Mouse (Mus musculus): ENCODE data around the gene Pdia5. TPM values are rescaled to one million over a fixed set of nuclear protein-coding genes. Genes with fewer than 3 reads are reported as not detected.

Pdia5 gene
- total RNA-seq, 2 experiments from 2014 or later: 1.7 to 1.9 TPM

DNA sequence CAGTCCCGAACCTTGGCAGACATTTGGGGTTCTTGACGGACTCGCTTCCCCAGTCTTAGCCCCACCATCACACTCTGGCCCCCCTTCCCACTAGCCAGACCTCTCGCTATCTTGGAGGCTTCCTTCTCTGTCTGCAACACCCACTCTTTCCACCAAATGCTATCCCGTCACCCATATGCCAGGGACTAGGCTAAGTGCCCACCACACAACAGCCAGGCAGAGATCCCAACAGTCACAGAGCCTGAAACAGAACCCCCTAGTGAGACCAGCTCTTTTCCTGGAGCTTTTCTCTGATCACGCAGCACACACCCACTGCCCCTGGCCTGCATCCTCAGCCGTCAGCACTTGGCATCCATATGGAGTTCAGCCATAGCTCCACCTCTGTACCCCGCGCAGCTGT lies 5.0 kb downstream of the Pdia5 start:
- DNase-seq: no peak
- intact Hi-C loops (cut with DNase I): no loop called here

DNA sequence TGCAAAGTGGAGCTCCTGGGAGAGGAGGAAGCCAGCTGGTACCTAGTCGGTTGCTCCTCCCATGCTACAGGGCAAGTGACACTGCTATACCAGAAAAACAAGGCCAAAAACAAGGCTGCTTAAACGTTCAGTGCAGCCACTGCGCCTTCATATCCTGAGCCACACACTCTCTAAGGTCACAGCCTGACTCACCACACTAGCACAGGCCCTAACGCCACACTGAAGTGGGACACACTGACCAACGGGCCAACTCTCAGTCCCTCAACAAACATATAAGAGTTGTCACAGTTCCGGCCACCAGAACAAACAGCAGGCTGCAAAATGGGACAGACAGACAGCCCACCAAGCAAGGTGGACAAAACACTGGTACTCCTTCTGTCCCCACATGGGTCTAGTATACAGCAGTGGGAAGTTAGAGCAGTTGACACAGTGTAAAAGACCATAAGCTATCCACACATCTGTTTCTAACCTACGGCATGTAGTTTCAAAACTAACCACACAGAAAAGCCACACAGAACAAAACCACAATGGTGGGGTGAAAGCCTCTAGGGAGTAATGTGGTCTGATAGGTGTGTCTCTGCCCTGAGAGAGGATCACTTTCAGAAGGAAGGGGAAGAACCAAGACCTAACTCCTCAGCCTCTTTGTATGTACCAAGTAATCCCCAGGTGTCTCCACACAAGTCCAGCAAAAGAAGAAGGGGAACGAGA lies 6.0 kb downstream of the Pdia5 start:
- DNase-seq: no peak
- intact Hi-C loops (cut with DNase I): no loop called here

DNA sequence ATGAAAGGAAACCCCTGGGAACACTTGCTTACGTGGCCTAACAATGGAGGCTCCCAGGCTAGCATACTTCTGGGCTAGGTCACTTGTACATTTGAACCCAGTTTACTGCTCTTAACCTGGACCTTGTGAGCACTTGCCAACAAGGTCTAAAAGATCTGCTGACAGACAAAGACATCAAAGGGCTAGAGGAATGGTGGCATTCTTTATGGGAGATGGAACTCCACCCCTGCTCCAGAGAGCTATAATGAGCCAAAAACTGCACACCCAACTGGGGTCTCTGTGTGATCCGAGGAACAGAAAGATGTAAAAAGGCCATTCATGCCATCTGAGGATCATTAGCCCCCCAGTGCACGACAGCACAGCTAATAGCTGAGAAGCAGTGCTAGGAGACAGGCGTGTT lies 6.6 kb downstream of the Pdia5 start:
- intact Hi-C loops (cut with DNase I): no loop called here
- DNase-seq: no peak

DNA sequence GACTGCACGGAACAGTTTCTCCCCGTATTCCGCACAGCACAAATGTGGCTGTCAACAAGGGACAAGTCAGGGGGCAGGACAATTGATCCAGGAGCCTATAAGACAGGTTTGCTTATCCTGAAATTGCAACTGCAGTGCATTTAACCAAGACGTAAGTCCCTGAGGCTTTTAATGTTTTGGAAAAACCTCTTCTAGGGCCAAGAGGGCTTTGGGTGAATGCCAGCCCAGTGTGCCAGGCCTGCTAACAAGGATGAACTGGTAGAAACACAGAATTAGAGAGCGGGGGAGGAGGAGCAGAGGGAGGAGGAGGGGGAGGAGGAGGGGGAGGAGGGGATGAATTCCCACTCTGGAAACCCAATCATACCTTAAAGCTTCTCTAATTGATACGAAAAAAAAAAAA lies 11.4 kb downstream of the Pdia5 start:
- intact Hi-C loops (cut with DNase I): no loop called here

DNA sequence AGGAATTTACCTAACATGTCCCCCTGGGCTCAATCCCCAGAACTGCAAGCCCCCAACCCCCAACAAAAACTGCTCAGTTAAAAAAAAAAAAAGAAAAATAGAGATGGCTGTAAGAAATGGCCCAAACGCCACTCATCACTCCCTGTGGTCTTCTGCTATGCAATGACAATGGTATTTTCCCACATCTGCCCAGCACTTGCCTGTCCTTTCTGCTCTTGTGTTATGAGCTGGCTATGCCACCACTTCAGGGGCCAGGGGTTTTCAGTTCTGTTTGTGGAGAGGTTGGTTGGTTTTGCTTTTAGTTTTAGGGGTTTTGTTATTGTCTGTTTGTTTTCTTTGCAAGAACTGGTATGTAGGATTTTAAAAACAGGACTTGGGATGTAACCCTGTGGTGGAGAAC lies 13.4 kb downstream of the Pdia5 start:
- intact Hi-C loops (cut with DNase I): no loop called here
- DNase-seq: no peak

More for the DNA sequence above, 11.4 kb downstream of the Pdia5 start:
- no peak for DNase-seq

DNA sequence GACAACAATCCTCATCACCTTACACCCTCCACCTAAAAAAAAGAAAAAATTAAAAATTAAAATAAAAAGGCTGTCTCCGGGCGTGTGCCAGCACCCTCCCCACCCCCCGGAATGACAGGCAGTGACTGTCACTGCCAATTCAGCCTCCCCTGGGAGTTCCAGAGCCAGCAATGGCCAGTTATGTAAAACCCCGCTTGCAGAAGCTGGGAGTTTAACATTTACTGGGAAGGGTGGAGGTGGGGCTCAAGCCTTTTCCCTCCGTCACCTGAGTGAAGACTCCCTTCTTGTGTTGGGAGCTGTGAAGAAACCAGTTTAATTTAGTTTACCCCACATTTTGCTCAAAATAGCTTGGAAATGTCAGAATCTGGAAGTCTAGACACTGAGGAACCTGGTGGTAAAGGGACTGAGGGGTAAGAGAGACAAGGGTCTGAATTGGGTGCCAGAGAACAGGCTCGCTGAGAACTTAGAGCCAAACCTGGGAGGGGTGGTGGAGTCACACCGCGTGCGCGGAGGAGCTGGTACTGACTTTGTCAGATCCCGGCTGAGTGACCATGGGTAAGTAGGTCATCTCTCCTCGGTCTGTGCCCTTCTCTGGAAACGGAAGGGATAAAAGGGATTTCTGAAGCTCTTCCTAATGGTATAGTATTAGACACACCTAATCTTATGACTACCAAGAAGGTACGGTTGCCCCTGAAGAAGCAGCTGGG lies 18.0 kb downstream of the Pdia5 start:
- intact Hi-C loops (cut with DNase I): no loop called here
- DNase-seq: no peak

DNA sequence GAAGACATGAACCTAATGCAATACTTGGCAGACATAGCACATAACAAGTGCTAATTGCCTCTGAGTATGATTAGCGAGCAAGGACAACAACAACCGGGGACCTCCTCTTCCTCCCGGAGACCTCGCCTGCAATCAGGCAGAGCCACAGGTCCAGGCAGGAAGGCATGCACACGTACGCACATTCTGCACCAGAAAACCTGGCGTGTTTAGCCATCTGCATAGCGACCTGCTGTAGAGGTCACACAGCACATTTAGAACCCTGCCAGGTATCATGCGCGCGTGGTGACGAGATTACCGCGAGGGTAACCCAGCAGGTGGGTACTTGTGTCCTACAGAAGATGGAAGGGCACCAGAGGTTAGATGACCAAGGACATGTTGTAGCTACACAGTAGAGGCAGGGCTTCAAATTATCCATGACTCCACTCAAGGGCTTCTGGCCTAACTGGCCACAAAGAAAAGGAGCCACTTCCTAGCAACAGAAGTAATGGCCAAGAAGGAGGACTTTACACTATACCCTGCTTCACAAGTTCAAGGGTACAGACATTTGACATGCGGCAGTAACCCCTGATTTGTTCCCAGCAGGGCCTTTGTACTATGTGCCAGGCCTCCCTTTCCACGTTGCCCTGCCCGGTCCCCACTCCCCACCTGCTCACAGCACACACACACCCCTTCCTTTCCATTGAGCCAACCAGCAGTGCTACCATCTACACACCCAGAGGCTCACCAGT lies 18.7 kb downstream of the Pdia5 start:
- DNase-seq: no peak
- intact Hi-C loops (cut with DNase I): no loop called here

DNA sequence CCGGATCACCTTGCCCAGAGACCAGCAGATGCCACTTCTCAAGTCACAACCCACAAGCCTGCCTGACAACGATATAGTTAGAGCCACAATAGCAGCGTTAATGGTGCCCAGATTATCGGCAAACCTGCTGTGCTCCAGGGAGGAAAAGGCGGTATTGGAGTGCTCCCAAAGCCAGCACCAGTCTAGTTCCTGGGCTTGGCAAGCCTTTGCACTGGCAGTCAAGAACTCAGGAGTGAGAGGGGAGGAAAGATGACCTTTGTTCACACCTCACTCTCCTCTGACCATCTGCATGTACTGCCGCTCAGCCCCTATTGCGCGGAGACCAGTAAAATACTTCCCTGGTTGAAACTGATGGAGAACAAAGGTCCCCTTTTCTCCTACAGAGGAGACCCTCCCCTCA lies 19.7 kb downstream of the Pdia5 start:
- DNase-seq: no peak
- intact Hi-C loops (cut with DNase I): no loop called here

DNA sequence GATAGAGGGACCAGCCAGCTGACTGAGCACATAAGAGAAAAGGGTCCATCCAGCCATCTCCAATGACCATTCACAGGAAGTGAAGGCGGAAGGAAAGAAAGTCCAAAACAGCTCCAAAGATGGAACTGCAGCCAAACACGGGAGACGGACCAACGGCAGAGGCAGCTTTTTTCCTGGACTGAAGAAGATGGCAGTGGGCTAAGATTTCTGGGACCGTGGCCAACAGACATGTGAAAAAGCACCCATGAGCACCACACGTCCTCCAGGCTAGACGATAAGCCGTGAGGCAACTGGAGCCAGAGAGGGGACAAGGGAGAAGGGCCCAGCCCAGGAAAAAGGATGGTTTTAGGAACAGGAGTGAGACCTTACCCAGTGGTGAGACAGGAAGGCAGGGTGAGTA lies 20.6 kb downstream of the Pdia5 start:
- no peak for DNase-seq
- intact Hi-C loops (cut with DNase I): no loop called here

DNA sequence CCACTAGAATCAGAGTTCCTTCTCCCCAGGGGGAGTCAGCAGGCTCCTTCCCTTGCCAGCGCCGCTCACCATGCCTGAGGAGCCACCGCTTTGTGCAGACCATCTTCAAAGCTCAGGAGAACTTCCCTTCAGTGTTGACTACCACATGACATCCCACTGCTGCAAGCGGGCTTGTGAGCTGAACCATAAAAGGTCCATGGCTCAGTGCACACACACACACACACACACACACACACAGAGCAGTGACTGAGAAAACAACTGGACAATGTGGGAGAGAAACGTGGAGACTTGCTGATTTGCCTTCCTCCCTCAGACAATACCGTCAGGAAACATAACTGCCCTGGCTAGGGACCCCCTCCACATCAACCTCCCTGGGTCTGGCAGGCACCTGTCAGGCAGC lies 21.7 kb downstream of the Pdia5 start:
- intact Hi-C loops (cut with DNase I): no loop called here
- DNase-seq: no peak

DNA sequence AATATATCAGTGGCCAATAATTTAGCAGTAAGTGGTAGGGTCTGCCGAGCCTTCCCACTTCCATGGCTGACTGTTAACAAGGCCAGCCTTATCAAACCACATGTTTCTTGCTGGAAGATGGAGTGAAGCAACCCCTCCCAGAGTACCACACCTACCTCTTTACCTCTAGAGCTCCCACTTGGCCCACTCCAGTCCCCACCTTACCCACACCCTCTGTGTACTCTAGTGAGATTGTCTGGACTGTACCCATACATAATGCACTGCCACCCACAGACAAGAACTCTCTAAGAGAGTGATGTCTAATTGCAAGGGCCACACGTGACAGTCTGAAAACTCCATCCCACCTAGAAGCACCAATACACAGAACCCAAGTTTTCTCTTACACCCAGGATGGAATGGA lies 23.6 kb downstream of the Pdia5 start:
- intact Hi-C loops (cut with DNase I): no loop called here
- DNase-seq: no peak

DNA sequence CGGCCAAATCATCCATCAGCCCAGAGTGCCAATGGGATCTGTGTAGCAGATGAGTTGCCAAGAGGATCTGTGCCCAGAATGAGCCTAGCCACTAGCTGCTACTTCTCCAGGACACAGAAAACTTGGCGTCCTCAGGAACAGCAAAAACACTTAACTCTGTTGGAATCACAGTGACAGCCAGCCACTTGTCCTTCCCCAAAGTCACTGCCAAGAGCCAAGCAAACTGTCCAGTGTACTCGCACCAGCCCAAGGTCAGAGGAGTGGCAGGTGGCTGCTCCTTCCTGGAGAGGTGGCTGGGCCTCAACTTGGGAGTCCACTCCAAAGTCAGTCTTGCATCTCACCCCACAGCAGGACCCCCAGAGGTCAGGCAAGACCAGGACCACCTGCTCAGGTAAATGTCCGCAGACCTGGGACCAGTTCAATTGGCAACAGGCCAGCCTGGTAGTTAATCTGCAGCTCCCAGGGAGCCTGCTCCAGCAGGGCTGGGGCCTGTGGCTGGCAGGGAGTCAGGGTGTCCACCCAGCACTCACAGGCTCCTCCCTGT lies 24.8 kb downstream of the Pdia5 start:
- DNase-seq: no peak
- intact Hi-C loops (cut with DNase I): no loop called here

DNA sequence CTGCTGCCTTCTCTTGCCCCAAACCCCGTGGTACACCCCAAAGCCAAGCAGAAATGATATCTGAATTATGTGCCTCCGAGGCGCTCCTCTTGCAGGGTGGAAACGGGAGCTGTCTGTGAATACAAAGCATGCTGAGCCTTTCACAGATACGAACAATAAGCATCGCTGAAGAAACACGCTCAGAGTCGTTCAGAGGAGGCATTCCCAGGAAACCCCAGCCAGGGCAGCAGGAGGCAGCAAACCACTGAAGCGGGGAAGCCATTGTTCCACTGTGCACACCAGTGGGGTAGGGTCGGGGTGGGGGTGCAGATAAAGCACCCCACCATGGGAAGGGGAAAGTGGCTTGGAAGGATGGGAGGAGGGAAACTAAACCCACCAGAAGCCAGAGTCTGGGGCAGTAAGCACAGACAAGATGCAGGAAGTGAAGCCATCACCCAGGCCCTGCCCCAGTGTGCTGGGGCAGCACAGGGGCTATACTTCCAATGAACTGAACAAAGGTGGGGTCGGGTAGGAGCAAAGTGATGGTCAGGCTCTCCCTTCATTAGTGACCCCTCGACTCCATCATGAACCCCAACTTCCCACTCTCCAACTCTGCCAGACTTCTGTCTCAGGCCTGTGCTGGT lies 25.9 kb downstream of the Pdia5 start:
- DNase-seq: no peak
- intact Hi-C loops (cut with DNase I): no loop called here

DNA sequence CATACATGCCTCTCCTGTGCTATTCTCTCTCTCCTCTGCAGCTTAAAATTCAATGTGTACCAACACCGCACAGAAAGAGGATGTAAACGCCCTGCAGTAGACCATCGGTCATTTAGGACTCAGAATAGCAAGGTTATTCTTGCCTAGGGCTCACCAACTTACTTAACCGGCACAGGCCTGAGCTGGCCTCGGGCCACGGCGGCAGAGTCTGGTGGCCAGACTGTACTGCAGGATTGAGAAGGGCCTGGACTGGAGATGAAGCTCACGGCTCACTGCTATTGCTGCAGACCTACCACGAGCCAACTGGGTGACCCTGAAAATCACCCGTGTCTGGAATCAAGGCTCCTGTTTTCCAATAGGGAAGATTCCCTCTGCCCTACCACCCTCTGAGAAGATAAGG lies 27.0 kb downstream of the Pdia5 start:
- intact Hi-C loops (cut with DNase I): no loop called here

DNA sequence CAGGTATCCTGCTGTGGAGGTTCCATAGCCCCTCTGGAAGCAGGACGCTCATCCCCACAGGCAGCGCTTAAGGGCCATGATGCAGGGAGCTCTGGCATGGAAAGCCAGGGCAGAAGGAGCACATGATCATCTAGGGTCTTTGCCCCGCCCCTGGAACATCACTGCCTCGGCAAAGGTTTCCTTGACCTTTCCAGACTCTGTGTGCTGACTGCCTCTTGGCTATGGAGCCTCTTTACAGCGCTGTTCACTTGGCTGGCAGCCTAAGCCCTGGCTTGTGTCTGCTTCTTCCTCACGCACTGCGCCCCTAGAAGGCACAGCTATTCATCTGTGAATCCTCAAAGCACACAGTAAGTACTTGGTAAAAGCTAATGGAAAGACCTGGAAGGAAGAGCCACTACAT lies 27.7 kb downstream of the Pdia5 start:
- intact Hi-C loops (cut with DNase I): no loop called here
- DNase-seq: no peak

More for the DNA sequence above, 27.0 kb downstream of the Pdia5 start:
- DNase-seq: no peak

DNA sequence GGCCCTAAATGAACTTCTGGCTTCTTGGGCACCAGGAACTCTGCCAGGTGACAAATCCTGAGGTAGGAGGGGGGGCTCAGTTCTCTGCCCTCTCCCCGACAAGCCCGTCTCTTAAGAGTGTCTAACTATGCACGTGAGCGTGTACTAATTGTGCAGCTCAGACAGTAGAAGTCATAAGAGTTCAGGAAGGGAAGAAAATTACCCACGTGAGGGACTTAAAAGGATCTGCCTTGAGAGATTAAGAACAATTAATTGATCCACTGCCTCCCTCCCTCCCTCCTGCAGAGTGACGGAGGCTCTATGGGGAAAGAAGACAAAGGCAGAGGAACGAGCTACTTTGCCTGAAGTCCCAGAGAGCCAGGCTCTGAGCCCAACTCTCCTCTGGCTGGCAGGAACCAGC lies 31.1 kb downstream of the Pdia5 start:
- DNase-seq: no peak
- intact Hi-C loops (cut with DNase I): no loop called here

DNA sequence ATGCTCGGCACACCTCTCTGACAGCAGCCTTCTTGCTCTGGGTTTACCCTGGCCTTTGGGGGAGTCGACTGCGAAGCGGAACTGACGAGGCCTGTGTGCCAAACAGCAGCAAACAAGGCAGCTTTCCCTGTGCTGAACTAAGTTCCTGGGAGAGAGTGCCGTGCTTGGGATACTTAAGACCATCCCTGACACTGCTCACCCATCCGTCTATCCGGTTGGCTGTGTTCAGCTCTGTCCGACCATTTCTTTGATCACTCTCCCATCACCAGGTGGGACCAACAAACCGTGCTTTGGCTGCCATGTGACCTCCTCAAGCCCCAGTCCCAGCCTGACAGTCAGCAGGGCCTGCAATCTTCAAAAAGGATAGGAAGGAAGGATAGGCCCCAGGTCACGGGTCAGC lies 32.4 kb downstream of the Pdia5 start:
- DNase-seq: no peak
- intact Hi-C loops (cut with DNase I): no loop called here

DNA sequence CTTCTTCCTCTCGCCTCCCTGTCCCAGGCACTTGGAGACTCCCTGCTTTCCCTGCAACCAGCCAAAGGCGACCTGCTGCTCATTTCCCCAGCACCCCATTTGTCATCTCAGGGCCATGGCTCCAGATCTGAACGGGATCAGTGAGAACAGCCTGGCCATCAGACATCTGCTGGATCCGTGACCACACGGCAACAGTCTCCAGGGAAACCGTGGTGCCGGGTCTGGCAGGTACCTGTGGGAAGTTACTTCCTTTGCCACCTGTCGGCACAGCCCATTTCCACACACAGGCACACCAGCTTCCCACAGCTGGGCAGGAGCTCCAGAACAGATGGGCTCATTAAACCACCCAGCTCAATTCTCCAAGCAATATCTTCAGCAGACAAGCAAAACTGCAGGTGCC lies 33.2 kb downstream of the Pdia5 start:
- no peak for DNase-seq
- intact Hi-C loops (cut with DNase I): no loop called here

DNA sequence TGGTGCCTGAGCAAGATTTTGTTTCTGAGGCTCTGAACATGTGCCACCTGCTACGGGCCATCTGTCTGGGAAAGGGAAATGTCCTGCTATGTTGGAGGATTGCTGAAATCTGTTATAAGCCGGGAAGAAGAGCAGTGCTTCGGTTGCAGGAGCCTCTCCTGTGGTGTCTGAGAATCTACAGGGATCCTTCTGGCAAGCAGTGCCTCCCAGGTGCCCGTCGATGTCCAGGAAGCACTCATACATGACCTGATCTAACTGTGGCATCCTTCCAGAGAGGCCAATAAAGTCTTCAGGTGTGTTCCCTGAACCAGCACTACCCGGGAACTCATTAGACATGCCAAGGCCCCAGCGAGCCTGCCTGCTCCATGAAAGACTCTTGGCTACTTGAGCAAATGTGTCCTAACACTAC lies 33.7 kb downstream of the Pdia5 start:
- intact Hi-C loops (cut with DNase I): no loop called here
- DNase-seq: no peak

DNA sequence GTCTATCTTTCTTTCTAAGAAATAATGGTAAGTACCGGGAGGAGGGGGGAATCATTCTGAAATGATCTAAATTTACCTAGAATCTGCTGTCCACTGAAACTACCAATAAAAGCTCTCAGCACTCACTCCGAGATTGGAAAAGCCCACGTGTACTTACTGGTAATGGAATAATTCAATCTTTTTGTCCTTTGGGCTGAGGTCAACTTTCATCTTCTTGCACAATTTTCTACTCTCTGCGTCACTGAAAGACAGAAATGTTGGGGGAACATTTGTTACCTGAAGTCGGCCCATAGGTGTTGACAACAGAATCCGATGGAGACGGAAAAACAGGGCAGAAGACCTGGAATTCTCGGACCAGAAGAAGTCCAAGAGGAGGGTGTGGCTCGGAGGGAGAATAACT lies 34.4 kb downstream of the Pdia5 start:
- DNase-seq: no peak
- intact Hi-C loops (cut with DNase I): no loop called here

DNA sequence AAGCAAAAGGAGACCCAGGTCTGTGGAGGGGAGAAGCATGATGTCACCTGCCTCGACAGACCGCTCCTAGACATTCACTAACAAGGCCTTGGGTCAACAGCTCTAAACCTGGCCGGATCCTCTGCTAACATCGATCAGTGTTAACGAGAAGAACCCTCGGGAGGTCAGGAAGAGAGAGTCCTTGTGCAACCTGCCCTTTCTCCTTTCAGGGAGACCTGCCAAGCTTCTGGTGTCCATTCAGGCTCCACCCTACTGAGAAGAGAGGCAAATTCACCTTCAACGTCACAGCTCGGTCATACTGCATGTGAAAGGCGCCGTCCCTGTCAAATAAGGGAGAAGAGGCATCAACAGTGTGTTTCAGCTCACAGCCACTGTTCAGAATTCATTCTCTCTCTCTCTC lies 34.9 kb downstream of the Pdia5 start:
- intact Hi-C loops (cut with DNase I): no loop called here
- DNase-seq: no peak
